Mouse (Mus musculus): ENCODE data around the gene Aspdh.

Gene Aspdh

GRCm38 (mm10) chr7:44497361-44498055 lies 32.3 kb downstream of the Aspdh start:
- no peak for DNase-seq (ENCODE audit: low read depth)

GRCm38 (mm10) chr7:44498922-44499321 lies 33.7 kb downstream of the Aspdh start:
- DNase-seq (ENCODE audit: low read depth), result no peak

GRCm38 (mm10) chr7:44500046-44500445 lies 34.9 kb downstream of the Aspdh start:
- no peak for DNase-seq (ENCODE audit: low read depth)

GRCm38 (mm10) chr7:44501563-44502115 lies 36.4 kb downstream of the Aspdh start:
- DNase-seq (ENCODE audit: low read depth), result peak; percentile 81

GRCm38 (mm10) chr7:44507491-44507890 lies 42.3 kb downstream of the Aspdh start:
- DNase-seq (ENCODE audit: low read depth), result peak; percentile 71

Data from 416B (cell line).